In the genomic region with DNA sequence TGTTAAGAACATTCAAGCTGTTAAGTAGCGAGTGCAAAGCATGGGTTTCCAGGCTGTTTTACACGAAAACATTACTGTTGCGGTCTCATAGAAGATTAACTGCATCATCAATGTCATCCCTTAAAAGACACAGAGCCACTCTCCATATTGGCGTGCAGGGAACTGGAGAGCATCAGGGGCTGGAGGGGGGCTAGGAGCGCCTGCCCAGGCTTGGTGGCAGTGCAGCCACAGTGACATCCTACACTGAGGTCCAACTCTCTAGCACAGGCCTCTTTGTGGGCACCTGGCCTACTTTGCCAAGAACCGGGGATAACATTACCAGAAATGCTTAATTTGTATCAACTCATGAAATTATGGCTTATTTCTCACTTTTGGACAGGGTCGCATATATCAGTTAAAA, we compare ENCODE assay signal across 17 mouse cellular contexts.
"Had no signal": no experiment of that assay in that cellular context is flagged by ENCODE, and none has a peak within 500 bp of the region (broad histone marks: within the 10 kb centered on the region; RNA-seq: fewer than 3 reads in every experiment).

No protein-coding gene starts in this region.

- H3K27me3 ChIP-seq: neural tube, embryonic 12.5 days; neural tube, embryonic 13.5 days; neural tube, embryonic 15.5 days; stomach, embryonic 15.5 days had no signal

- H3K9ac ChIP-seq: neural tube, embryonic 12.5 days; neural tube, embryonic 13.5 days; neural tube, embryonic 15.5 days; stomach, embryonic 15.5 days had no signal

- H3K27ac ChIP-seq: neural tube, embryonic 12.5 days; neural tube, embryonic 13.5 days; neural tube, embryonic 15.5 days; stomach, embryonic 15.5 days; stomach, postnatal 0 days had no signal

- H3K4me3 ChIP-seq: neural tube, embryonic 12.5 days; neural tube, embryonic 13.5 days; neural tube, embryonic 15.5 days; stomach, embryonic 15.5 days had no signal

- H3K4me2 ChIP-seq: neural tube, embryonic 12.5 days; neural tube, embryonic 13.5 days; neural tube, embryonic 15.5 days; stomach, embryonic 15.5 days had no signal

- H3K9me3 ChIP-seq: neural tube, embryonic 12.5 days; neural tube, embryonic 13.5 days; neural tube, embryonic 15.5 days; stomach, embryonic 15.5 days had no signal

- DNase-seq: retina, postnatal 1 day; right cerebral cortex, adult 18-20 months; right cerebral cortex, postnatal 14 days; right cerebral cortex, postnatal 25 days; right cerebral cortex, postnatal 4 days; spleen, adult 18-20 months; thymus, adult 18-20 months; thymus, adult 2 months; thymus, postnatal 14 days; thymus, postnatal 25 days; thymus, postnatal 36 days; thymus, postnatal 4 days had no signal

- H3K36me3 ChIP-seq: neural tube, embryonic 12.5 days; neural tube, embryonic 13.5 days; neural tube, embryonic 15.5 days had no signal
